Mouse (Mus musculus): ENCODE data around the gene Rce1. TPM values are rescaled to one million over a fixed set of nuclear protein-coding genes. Genes with fewer than 3 reads are reported as not detected.
"Not testable (repeated sequence)": the region's sequence is repeated elsewhere in the genome, so short reads cannot be mapped to it uniquely, and the experiment has no call there.

Gene Rce1
- polyA plus RNA-seq, 1 experiment from 2014 or later = 87.0 TPM

GRCm38 (mm10) chr19:4608511-4608910 is 16.9 kb downstream of the Rce1 start:
- WGBS = 91% methylated on average over 4 of the region's 4 CpGs
- DNase-seq (ENCODE audit: low spot score) = no peak
- no peak overlapping the region for H3K27ac ChIP-seq (replicated peaks)
- H3K36me3 ChIP-seq = peaks cover 25% of the 10 kb centered on the region
- no peaks in the 10 kb centered on the region for H3K9me3 ChIP-seq (replicated peaks)
- no peak overlapping the region for H3K4me3 ChIP-seq
- no peaks in the 10 kb centered on the region for H3K27me3 ChIP-seq (ENCODE audit: low read depth, poor library complexity, severe bottlenecking)
- H3K4me1 ChIP-seq = peaks cover 21% of the 10 kb centered on the region

- H3K9me3 ChIP-seq (replicated peaks) = no peaks in the 10 kb centered on the region
- no peak overlapping the region for H3K4me3 ChIP-seq
- WGBS = 91% methylated on average over 12 of the region's 12 CpGs
- no peak for DNase-seq (ENCODE audit: low spot score)
- no peaks in the 10 kb centered on the region for H3K27me3 ChIP-seq (ENCODE audit: low read depth, poor library complexity, severe bottlenecking)
- no peak overlapping the region for H3K27ac ChIP-seq (replicated peaks)
- H3K4me1 ChIP-seq = peaks cover 10% of the 10 kb centered on the region
- H3K36me3 ChIP-seq = peaks cover 14% of the 10 kb centered on the region
Measured at GRCm38 (mm10) chr19:4607406-4607805, 18.0 kb downstream of the Rce1 start.

- Histone ChIP-seq H3K4me3 (no peak overlapping the region), H3K27ac (replicated peaks) (no peak overlapping the region), H3K36me3 (no peaks in the 10 kb centered on the region), H3K27me3 (ENCODE audit: low read depth, poor library complexity, severe bottlenecking) (no peaks in the 10 kb centered on the region), H3K4me1 (peaks cover 4% of the 10 kb centered on the region), H3K9me3 (replicated peaks) (no peaks in the 10 kb centered on the region)
- 94% methylated on average over 4 of the region's 4 CpGs for WGBS
- DNase-seq (ENCODE audit: low spot score) = no peak
Measured at GRCm38 (mm10) chr19:4605654-4606053, 19.8 kb downstream of the Rce1 start.

- WGBS = 42% methylated on average over 24 of the region's 24 CpGs
- Histone ChIP-seq H3K36me3 (no peaks in the 10 kb centered on the region), H3K27ac (replicated peaks) (no peak overlapping the region), H3K27me3 (ENCODE audit: low read depth, poor library complexity, severe bottlenecking) (no peaks in the 10 kb centered on the region), H3K4me3 (no peak overlapping the region), H3K9me3 (replicated peaks) (no peaks in the 10 kb centered on the region), H3K4me1 (peaks cover 4% of the 10 kb centered on the region)
- DNase-seq (ENCODE audit: low spot score) = no peak
Measured at GRCm38 (mm10) chr19:4603801-4604723, 21.4 kb downstream of the Rce1 start.

GRCm38 (mm10) chr19:4602459-4602858 is 23.0 kb downstream of the Rce1 start:
- Histone ChIP-seq H3K9me3 (replicated peaks) (no peaks in the 10 kb centered on the region), H3K4me1 (peaks cover 4% of the 10 kb centered on the region), H3K27me3 (ENCODE audit: low read depth, poor library complexity, severe bottlenecking) (no peaks in the 10 kb centered on the region), H3K36me3 (no peaks in the 10 kb centered on the region), H3K27ac (replicated peaks) (no peak overlapping the region), H3K4me3 (no peak overlapping the region)
- DNase-seq (ENCODE audit: low spot score) = no peak
- 90% methylated on average over 20 of the region's 20 CpGs for WGBS

GRCm38 (mm10) chr19:4596071-4596470 is 29.4 kb downstream of the Rce1 start:
- H3K4me3 ChIP-seq = no peak overlapping the region
- H3K27me3 ChIP-seq (ENCODE audit: low read depth, poor library complexity, severe bottlenecking) = no peaks in the 10 kb centered on the region
- 82% methylated on average over 2 of the region's 2 CpGs for WGBS
- DNase-seq (ENCODE audit: low spot score) = no peak
- no peak overlapping the region for H3K27ac ChIP-seq (replicated peaks)
- no peaks in the 10 kb centered on the region for H3K9me3 ChIP-seq (replicated peaks)
- H3K4me1 ChIP-seq = peaks cover 6% of the 10 kb centered on the region
- no peaks in the 10 kb centered on the region for H3K36me3 ChIP-seq

- H3K27ac ChIP-seq (replicated peaks) = 0 out of 2 replicates have a peak overlapping the region, but pooled peaks have one; percentile 38
- WGBS = 53% methylated on average over 7 of the region's 7 CpGs
Measured at GRCm38 (mm10) chr19:4593792-4594522, 31.5 kb downstream of the Rce1 start.

GRCm38 (mm10) chr19:4590025-4590424 is 35.4 kb downstream of the Rce1 start:
- Histone ChIP-seq H3K9me3 (replicated peaks) (no peaks in the 10 kb centered on the region), H3K4me1 (peaks cover 6% of the 10 kb centered on the region), H3K27ac (replicated peaks) (no peak overlapping the region), H3K36me3 (no peaks in the 10 kb centered on the region), H3K27me3 (ENCODE audit: low read depth, poor library complexity, severe bottlenecking) (no peaks in the 10 kb centered on the region), H3K4me3 (no peak overlapping the region)
- no peak for DNase-seq (ENCODE audit: low spot score)
- WGBS = 93% methylated on average over 3 of the region's 3 CpGs

More at GRCm38 (mm10) chr19:4593792-4594522, 31.5 kb downstream of the Rce1 start:
- Histone ChIP-seq H3K4me3 (no peak overlapping the region), H3K36me3 (no peaks in the 10 kb centered on the region), H3K9me3 (replicated peaks) (no peaks in the 10 kb centered on the region), H3K4me1 (peaks cover 6% of the 10 kb centered on the region), H3K27me3 (ENCODE audit: low read depth, poor library complexity, severe bottlenecking) (no peaks in the 10 kb centered on the region)
- no peak for DNase-seq (ENCODE audit: low spot score)

- WGBS = 74% methylated on average over 1 of the region's 1 CpGs
- H3K4me3 ChIP-seq = no peak overlapping the region
- no peak overlapping the region for H3K27ac ChIP-seq (replicated peaks)
- no peak for DNase-seq (ENCODE audit: low spot score)
- H3K36me3 ChIP-seq = no peaks in the 10 kb centered on the region
- H3K27me3 ChIP-seq (ENCODE audit: low read depth, poor library complexity, severe bottlenecking) = no peaks in the 10 kb centered on the region
- H3K9me3 ChIP-seq (replicated peaks) = no peaks in the 10 kb centered on the region
- peaks cover 3% of the 10 kb centered on the region for H3K4me1 ChIP-seq
Measured at GRCm38 (mm10) chr19:4589081-4589480, 36.4 kb downstream of the Rce1 start.

- no peaks in the 10 kb centered on the region for H3K4me1 ChIP-seq
- H3K36me3 ChIP-seq = no peaks in the 10 kb centered on the region
- 69% methylated on average over 3 of the region's 3 CpGs for WGBS
- H3K4me3 ChIP-seq = no peak overlapping the region
- no peak overlapping the region for H3K27ac ChIP-seq (replicated peaks)
- no peaks in the 10 kb centered on the region for H3K9me3 ChIP-seq (replicated peaks)
- no peaks in the 10 kb centered on the region for H3K27me3 ChIP-seq (ENCODE audit: low read depth, poor library complexity, severe bottlenecking)
- DNase-seq (ENCODE audit: low spot score) = no peak
Measured at GRCm38 (mm10) chr19:4588430-4588829, 37.0 kb downstream of the Rce1 start.

- H3K36me3 ChIP-seq = no peaks in the 10 kb centered on the region
- WGBS = 83% methylated on average over 2 of the region's 2 CpGs
- no peak for DNase-seq (ENCODE audit: low spot score)
Measured at GRCm38 (mm10) chr19:4587426-4587825, 38.0 kb downstream of the Rce1 start.

GRCm38 (mm10) chr19:4586783-4587182 is 38.7 kb downstream of the Rce1 start:
- not testable (repeated sequence) for H3K36me3 ChIP-seq; H3K27ac ChIP-seq (replicated peaks); H3K27me3 ChIP-seq (ENCODE audit: low read depth, poor library complexity, severe bottlenecking); H3K4me1 ChIP-seq; DNase-seq (ENCODE audit: low spot score); H3K9me3 ChIP-seq (replicated peaks); H3K4me3 ChIP-seq

More at GRCm38 (mm10) chr19:4587426-4587825, 38.0 kb downstream of the Rce1 start:
- H3K4me3 ChIP-seq = no peak overlapping the region
- no peaks in the 10 kb centered on the region for H3K4me1 ChIP-seq
- no peak overlapping the region for H3K27ac ChIP-seq (replicated peaks)
- no peaks in the 10 kb centered on the region for H3K9me3 ChIP-seq (replicated peaks)
- H3K27me3 ChIP-seq (ENCODE audit: low read depth, poor library complexity, severe bottlenecking) = no peaks in the 10 kb centered on the region

- WGBS = 83% methylated on average over 2 of the region's 2 CpGs
- H3K27me3 ChIP-seq (ENCODE audit: low read depth, poor library complexity, severe bottlenecking) = no peaks in the 10 kb centered on the region
- H3K27ac ChIP-seq (replicated peaks) = no peak overlapping the region
- no peak overlapping the region for H3K4me3 ChIP-seq
- H3K36me3 ChIP-seq = no peaks in the 10 kb centered on the region
- H3K4me1 ChIP-seq = no peaks in the 10 kb centered on the region
- H3K9me3 ChIP-seq (replicated peaks) = no peaks in the 10 kb centered on the region
- no peak for DNase-seq (ENCODE audit: low spot score)
Measured at GRCm38 (mm10) chr19:4583856-4584255, 41.6 kb downstream of the Rce1 start.

Data from midbrain, embryonic 10.5 days (tissue).